Mouse (Mus musculus) embryonic fibroblast, embryonic 13.5 days (primary cell): ENCODE measurements around the gene Rin2.

Experiments
- CTCF ChIP-seq: IDR thresholded peaks from 2 replicates; pipeline ENCODE4 v1.5.1; 2011; ENCODE audit warnings: mild to moderate bottlenecking, control low read depth, low read length, moderate library complexity, borderline replicate concordance; ENCODE audit not compliant: insufficient read depth
- POLR2A ChIP-seq: IDR thresholded peaks from 2 replicates; pipeline ENCODE4 v1.6.1; 2011; ENCODE audit warnings: low read depth, mild to moderate bottlenecking, control low read depth, low read length, moderate library complexity

GRCm38 (mm10) chr2:145903061-145903901, 228.3 kb downstream of the Rin2 start:
- TF ChIP-seq CTCF: no peak
- TF ChIP-seq POLR2A: peak; percentile 76
